Mouse (Mus musculus): Measurements from ENCODE around the gene Lrp1. TPM values are rescaled to one million over a fixed set of nuclear protein-coding genes. Genes with fewer than 3 reads are reported as not detected.

The Lrp1 gene
- total RNA-seq, 4 experiments from 2014 or later: 293 to 333 (median 304) TPM

DNA sequence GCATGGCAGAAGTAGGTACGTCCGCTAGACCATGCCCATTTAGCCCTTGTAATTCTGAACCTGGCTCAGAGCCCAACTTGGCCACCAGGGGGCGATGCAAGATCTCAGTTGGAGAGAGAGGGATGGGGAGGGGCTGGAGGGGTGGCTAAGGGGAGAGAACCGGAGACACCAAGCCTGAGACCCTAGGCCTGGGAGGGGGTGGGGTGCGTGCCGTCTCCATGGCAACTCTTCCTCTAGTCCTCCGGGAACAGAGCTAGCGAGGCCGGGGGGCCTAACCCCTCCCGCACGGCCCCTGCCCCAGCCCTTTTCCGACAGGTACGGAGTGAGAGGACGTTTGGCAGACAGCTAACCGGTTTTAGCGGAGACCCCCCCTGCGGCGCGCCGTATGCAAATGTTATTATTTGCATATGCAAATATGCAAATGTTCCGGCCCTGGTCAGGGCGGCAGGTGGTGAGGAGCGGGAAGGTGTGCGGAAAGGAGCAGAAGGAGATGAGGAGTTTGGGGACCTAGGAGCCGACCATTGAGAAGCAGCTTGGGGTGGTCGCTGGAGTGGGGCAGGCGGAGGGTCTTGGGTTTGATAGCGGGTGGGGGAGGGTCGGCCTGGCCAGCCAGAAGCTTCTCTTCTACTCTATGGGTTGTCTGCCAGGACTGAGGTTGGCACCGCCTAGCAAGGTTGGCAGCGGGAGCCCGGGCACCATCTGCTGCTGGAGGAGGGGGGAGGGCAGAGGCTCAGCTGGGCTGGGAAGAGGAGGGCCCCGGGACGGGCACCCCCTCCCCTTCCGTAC is 111.7 kb downstream of the Lrp1 start:
- peak; percentile 67 to 81 for DNase-seq (ENCODE audit: low spot score in 2 of 2)

DNA sequence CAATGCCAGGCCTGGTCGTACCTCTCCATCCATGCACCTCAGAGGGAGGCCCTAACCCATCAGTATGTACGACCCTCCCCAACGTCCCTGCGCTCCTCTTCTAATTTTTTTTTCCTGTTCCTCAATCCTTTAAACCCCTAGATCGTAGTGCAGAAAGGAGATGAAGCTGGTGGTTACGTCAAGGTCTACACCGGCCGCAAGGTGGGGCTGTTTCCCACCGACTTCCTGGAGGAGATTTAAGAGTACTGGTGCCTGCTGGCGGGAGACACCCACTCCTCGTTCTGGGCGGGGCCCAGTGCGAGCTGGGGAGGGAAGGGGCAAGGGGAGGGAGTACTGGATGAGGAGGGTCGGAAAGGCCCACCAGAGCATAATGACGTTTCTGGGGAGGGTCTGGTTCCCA is 112.7 kb downstream of the Lrp1 start:
- peak in 1 of 2 experiments; percentile 71 for DNase-seq (ENCODE audit: low spot score in 2 of 2)

DNA sequence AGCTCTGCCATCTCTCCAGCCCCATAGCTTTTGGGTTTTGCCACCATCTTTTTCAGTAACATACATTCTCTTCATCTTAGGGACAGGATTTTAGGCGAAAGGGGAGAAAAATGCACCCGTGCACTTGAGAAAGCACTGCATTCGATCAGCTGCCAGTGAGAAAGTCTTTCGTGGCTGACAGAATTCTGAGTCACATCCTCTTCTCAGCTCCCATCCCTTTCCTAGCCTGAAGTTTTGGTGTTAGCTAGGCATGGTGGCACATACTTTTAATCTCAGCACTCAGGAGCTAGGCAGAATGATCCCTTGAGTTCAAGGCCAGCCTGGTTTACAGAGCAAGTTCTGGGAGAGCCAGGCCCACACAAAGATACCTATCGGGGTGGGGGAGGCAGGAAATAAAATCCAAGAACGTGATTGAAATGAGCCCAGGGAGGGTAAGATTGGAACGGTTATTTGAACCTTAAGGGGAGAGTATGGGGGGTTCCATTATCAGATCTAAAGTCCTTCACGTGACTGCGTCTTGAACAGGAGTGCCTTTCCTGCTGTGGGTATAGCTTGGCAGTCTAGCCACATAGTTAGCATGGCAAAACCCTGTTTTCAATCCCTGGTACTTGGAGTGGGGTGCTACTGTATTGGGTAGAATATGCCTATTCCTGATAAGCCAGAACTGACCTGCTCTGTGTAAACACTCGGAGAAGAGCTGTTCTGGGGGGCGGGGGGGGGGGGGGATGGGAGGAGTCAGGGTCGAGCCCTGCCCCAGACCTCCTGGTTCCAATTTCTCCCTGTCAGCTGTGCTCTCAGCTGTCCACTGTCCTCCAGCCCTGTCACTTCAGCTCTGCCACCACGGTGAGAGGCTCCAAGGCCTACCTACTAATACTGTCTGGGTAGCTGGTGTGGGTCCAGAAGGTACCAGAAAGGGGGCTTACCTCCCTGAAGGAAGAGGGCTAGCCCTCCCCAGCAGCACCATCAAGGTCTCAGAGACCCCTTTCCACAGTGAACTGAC is 119.8 kb downstream of the Lrp1 start, which contains the start of gene Stac3:
TSS of gene Stac3 (plus strand) at position 793 of the 1,000 bp plus-strand sequence.
- DNase-seq (ENCODE audit: low spot score in 2 of 2): no peak

DNA sequence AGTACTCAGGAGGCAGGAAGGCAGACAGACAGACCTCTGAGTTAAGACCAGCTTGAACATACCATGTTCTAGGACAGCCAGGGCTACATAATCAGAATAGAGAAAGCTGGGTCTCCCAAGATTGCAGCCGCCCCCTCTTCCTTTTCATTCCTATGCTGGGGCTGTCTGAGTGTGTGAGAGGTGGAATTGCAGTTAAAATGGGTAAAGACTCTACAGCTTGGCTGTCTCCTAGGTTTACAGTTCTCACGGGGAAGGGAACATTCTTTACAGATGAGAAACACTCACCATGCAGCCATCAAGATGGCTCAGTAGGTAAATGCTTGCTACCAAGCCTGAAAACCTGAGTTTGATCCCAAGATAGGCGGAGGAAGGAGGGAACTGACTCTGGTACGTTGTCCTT is 120.9 kb downstream of the Lrp1 start:
- DNase-seq (ENCODE audit: low spot score in 2 of 2): no peak

DNA sequence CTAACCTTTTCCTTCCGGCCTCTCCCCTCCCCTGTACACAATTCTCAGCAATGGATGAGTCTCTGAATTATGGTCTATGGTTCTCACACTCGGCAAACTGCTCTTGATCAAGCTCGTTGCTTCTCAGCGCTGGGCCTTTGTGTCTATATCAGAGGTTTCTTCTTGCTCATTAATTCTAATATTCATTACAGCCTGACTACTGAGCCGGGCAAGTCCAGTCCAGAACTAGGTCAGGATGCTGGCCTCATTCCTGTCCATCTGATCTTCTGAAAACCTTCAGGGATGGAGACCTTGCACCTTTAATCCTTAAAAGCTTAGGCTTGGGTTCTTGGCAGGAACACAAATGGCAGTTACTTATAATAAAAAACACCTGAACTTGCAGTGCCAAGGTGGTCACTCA is 121.4 kb downstream of the Lrp1 start:
- no peak for DNase-seq (ENCODE audit: low spot score in 2 of 2)

DNA sequence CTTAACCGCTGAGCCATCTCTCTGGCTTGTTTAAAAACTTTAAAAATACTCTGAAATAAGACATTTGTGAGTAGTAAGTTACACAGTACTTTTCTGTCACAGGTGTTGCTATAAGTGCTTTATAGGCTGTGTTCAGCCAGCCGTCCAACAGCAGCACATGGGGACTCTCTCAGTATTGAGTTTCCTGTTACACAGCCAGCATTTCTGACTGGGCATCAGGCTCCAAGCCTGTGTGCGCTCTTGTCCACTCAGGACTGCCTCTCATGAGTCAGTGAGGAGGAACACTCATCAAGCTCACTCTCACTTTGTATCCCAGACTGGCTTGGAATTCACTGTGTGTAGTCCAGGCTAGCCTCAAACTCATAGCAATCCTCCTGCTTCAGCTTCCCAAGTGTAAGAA is 124.8 kb downstream of the Lrp1 start:
- no peak for DNase-seq (ENCODE audit: low spot score in 2 of 2)

DNA sequence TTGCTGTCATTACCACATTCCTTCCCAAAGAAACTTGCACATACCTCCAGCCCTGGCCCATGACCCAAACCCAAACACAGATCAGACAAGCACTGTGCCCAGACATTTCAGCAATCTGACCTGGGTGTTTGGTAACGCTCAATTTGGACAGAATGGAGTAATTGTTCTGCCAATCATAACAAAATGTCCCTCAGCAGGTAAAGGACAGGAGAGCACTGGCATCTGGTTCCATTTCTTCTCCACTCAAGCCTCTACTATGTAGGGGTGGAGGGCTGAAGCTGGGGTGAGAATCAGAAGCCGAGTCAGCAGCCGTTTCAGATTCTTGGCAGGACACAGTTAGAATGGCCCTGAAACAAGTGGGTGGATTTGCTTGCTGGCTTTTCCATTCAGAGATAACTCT is 128.8 kb downstream of the Lrp1 start:
- no peak for DNase-seq (ENCODE audit: low spot score in 2 of 2)

DNA sequence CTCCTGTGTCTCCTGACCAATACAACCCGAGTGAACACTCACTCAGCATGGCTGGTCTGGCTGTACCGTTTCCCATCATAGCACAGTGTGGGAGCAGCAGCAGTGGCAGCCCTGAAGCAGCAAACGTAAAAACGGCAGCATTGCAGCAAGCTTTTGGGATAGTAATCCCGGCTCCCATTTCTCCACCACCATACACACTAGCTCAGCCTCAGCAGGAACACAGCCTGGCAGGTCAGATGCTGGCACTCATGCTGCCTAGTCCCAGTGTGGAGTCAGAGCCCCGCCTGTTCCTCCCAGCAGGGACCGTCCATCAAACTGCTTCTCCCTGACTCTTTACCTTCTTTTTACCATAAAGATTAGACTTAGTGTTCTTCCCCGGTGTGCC is 129.8 kb downstream of the Lrp1 start:
- DNase-seq (ENCODE audit: low spot score in 2 of 2): no peak

DNA sequence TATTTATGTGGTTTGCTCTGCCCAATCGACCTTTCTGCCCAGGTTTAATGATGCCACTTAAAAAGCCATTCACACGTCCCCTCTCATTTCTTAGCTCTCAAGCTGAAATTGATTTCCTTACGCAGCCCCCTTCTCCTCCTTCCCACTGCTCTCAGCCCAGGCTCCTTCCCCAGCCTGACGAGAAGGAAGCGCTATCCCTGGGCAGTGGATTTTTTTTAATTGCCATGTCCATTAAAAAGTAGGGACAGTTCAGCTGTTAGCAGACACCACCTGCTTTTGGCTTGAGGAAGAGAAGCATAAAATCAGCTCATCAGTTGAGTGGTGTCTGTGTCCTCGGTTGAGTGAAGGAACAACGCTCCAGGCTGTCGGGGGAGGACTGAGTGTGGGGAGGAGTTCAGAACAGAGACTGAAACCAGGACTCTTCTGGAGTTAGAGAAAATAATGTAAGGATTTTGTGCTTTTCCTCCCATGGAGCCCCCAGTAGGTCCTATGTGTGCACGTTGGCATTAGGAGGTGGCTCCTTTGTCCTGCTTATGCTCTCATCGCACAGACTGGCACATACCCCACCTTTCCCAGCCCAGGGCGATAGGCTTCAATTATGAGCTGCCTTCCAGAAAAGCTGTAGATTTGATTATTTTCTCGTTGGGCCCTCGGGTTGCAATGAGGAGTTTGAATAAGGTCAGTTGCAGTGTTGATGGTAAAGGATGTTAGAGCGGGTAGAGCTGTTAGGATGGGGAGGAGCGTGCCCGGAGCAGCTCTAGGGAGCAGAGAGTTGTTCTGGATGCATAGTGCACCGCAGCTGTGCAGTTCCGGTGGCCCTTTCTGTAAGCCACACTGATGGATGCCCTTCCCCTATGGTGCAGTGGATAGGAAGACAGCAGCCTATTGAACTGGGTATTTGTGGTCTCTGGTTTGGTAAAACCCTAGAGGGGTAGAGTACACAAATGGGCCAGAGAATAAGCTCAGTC is 130.5 kb downstream of the Lrp1 start:
- DNase-seq (ENCODE audit: low spot score in 2 of 2): no peak

DNA sequence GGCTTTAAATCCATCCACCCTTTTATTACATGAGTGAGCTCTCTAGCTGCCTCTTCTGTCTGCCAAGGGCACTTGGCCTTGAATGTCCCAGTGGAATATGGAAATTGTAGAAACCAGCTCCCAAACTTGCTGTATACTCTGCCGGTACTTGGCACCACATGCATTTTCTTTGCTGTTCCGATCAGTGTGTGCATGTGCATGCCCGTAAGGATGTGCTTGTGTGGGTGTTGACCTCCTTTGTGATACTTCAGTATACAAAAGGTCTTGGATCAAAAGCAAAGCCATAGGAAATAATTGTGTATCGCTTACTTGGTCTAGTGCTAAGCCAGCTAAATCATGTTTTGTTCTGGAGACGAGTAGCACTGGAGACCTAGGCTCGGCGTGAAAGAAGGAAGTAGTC is 132.1 kb downstream of the Lrp1 start:
- DNase-seq (ENCODE audit: low spot score in 2 of 2): no peak

Other genes with a start within 250 kb of the Lrp1 start
- gene R3hdm2, start 240.8 kb downstream of the Lrp1 start, total RNA-seq (2022): 100 to 1,000 TPM; 159 to 182 (median 176) TPM
- 1 to 10 TPM; 2.1 to 3.5 (median 2.8) TPM for gene Stac3, start 119.5 kb downstream of the Lrp1 start, total RNA-seq (2022)
- 1 to 10 TPM; 2.9 to 4.4 (median 3.6) TPM for gene Ndufa4l2, start 106.2 kb downstream of the Lrp1 start, total RNA-seq (2022)
- 10 to 100 TPM; 21.7 to 31.3 (median 29.1) TPM for gene Shmt2, start 98.7 kb downstream of the Lrp1 start, total RNA-seq (2022)
- gene Nxph4, start 86.6 kb downstream of the Lrp1 start, total RNA-seq (2022): 1 to 10 TPM; 1.9 to 2.7 (median 2.3) TPM
- gene Stat6, start 21.8 kb upstream of the Lrp1 start, total RNA-seq (2022): 10 to 100 TPM in 3 of 4 experiments, 1 to 10 TPM in 1; 10.0 to 13.6 (median 11.3) TPM
- 1 to 10 TPM; 5.8 to 8.1 (median 7.6) TPM for gene Nemp1, start 45.8 kb upstream of the Lrp1 start, total RNA-seq (2022)
- gene Nab2, start 47.4 kb upstream of the Lrp1 start, total RNA-seq (2022): 10 to 100 TPM; 45.3 to 51.6 (median 49.0) TPM
- gene Myo1a, start 84.0 kb upstream of the Lrp1 start, total RNA-seq (2022): 1 to 10 TPM in 2 of 4 experiments, under 1 TPM in 2; 0.56 to 1.7 (median 0.86) TPM
- gene Tac2, start 103.3 kb upstream of the Lrp1 start, total RNA-seq (2022): 1 to 10 TPM; 3.4 to 7.7 (median 4.1) TPM
- 10 to 100 TPM; 11.0 to 12.3 (median 11.3) TPM for gene Zbtb39, start 118.4 kb upstream of the Lrp1 start, total RNA-seq (2022)
- gene Gpr182, start 130.6 kb upstream of the Lrp1 start, total RNA-seq (2022): 1 to 10 TPM; 1.6 to 2.2 (median 1.9) TPM
- gene Rdh1, start 138.6 kb upstream of the Lrp1 start, total RNA-seq (2022): under 1 TPM; 0.07 to 0.25 (median 0.16) TPM
- gene Rdh16f1, start 138.6 kb upstream of the Lrp1 start, total RNA-seq (2022): under 1 TPM in 1 of 4 experiments, not detected in 3; 0.25 TPM
- gene Rdh9, start 155.2 kb upstream of the Lrp1 start, total RNA-seq (2022): 1 to 10 TPM in 1 of 4 experiments, under 1 TPM in 2, not detected in 1; 0.41 to 1.1 (median 0.83) TPM
- gene Rdh16, start 180.0 kb upstream of the Lrp1 start, total RNA-seq (2022): under 1 TPM; 0.18 to 0.37 (median 0.22) TPM
- not detected for gene Rdh19, start 228.8 kb upstream of the Lrp1 start, total RNA-seq (2022)
- not detected for gene Rdh16f2, start 245.3 kb upstream of the Lrp1 start, total RNA-seq (2022)

Data from layer of hippocampus, adult 8-10 months (tissue).